Mouse (Mus musculus): Measurements from ENCODE around the gene Blm. TPM values are rescaled to one million over a fixed set of nuclear protein-coding genes. Genes with fewer than 3 reads are reported as not detected.

Gene Blm
- polyA plus RNA-seq, 1 experiment from 2014 or later: 12.8 TPM

GRCm38 (mm10) chr7:80421576-80421975 lies 113.3 kb downstream of the Blm start:
- Histone ChIP-seq H3K27me3 (replicated peaks; ENCODE audit: control insufficient read depth, insufficient read depth, low read length) (no peaks in the 10 kb centered on the region), H3K4me1 (ENCODE audit: control insufficient read depth, insufficient read depth, low read length) (peaks cover 6% of the 10 kb centered on the region; the same call in 1 of the 2 replicates), H3K9me3 (ENCODE audit: control insufficient read depth, low read length) (no peaks in the 10 kb centered on the region), H3K36me3 (ENCODE audit: control insufficient read depth, insufficient read depth, low read length) (no peaks in the 10 kb centered on the region), H3K4me3 (ENCODE audit: low read length) (no peak overlapping the region), H3K9ac (ENCODE audit: low read depth, low read length) (no peak overlapping the region), H3K4me2 (ENCODE audit: low read depth, low read length) (no peak overlapping the region), H3K27ac (ENCODE audit: low read length) (no peak overlapping the region)
- 91% methylated on average over 6 of the region's 6 CpGs for WGBS
- no peak for ATAC-seq

GRCm38 (mm10) chr7:80420586-80420985 lies 114.3 kb downstream of the Blm start:
- Histone ChIP-seq H3K4me1 (ENCODE audit: control insufficient read depth, insufficient read depth, low read length) (peaks cover 6% of the 10 kb centered on the region; the same call in 1 of the 2 replicates), H3K27me3 (replicated peaks; ENCODE audit: control insufficient read depth, insufficient read depth, low read length) (no peaks in the 10 kb centered on the region), H3K36me3 (ENCODE audit: control insufficient read depth, insufficient read depth, low read length) (no peaks in the 10 kb centered on the region), H3K9ac (ENCODE audit: low read depth, low read length) (no peak overlapping the region), H3K4me2 (ENCODE audit: low read depth, low read length) (no peak overlapping the region), H3K27ac (ENCODE audit: low read length) (no peak overlapping the region), H3K9me3 (ENCODE audit: control insufficient read depth, low read length) (no peaks in the 10 kb centered on the region), H3K4me3 (ENCODE audit: low read length) (no peak overlapping the region)
- ATAC-seq: no peak
- WGBS: 91% methylated on average over 4 of the region's 4 CpGs

GRCm38 (mm10) chr7:80419278-80419677 lies 115.6 kb downstream of the Blm start:
- H3K4me2 ChIP-seq (ENCODE audit: low read depth, low read length): no peak overlapping the region
- H3K27me3 ChIP-seq (replicated peaks; ENCODE audit: control insufficient read depth, insufficient read depth, low read length): no peaks in the 10 kb centered on the region
- no peak overlapping the region for H3K27ac ChIP-seq (ENCODE audit: low read length)
- ATAC-seq: no peak
- H3K4me3 ChIP-seq (ENCODE audit: low read length): no peak overlapping the region
- H3K36me3 ChIP-seq (ENCODE audit: control insufficient read depth, insufficient read depth, low read length): no peaks in the 10 kb centered on the region
- WGBS: 29% methylated on average over 3 of the region's 3 CpGs
- H3K9ac ChIP-seq (ENCODE audit: low read depth, low read length): no peak overlapping the region
- H3K4me1 ChIP-seq (ENCODE audit: control insufficient read depth, insufficient read depth, low read length): peaks cover 6% of the 10 kb centered on the region; the same call in 1 of the 2 replicates
- H3K9me3 ChIP-seq (ENCODE audit: control insufficient read depth, low read length): no peaks in the 10 kb centered on the region

DNA sequence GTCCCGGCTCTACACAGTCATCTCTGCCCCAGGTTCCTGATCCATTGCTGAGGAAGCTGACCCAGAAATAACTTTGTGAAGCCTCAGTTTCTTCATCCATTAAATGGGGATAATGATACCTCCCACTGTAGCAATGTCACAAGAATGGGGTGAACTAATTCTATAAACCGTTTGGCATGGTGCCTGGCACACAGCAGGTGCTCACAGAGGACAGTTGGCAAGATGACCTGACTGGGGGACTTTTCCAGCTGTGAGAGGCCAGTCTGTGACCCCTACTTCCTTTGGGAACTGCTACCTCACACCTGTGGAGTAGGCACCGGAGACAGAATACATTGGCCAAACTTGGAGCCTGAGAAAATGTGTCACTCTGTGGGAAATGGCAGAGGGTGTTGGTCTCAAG lies 116.9 kb downstream of the Blm start:
- 86% methylated on average over 3 of the region's 3 CpGs for WGBS
- H3K36me3 ChIP-seq (ENCODE audit: control insufficient read depth, insufficient read depth, low read length): no peaks in the 10 kb centered on the region
- H3K9me3 ChIP-seq (ENCODE audit: control insufficient read depth, low read length): no peaks in the 10 kb centered on the region
- H3K4me2 ChIP-seq (ENCODE audit: low read depth, low read length): no peak overlapping the region
- no peak overlapping the region for H3K9ac ChIP-seq (ENCODE audit: low read depth, low read length)
- no peak for ATAC-seq
- no peak overlapping the region for H3K27ac ChIP-seq (ENCODE audit: low read length)
- peaks cover 3% of the 10 kb centered on the region; the same call in 1 of the 2 replicates for H3K4me1 ChIP-seq (ENCODE audit: control insufficient read depth, insufficient read depth, low read length)
- no peaks in the 10 kb centered on the region for H3K27me3 ChIP-seq (replicated peaks; ENCODE audit: control insufficient read depth, insufficient read depth, low read length)
- no peak overlapping the region for H3K4me3 ChIP-seq (ENCODE audit: low read length)

DNA sequence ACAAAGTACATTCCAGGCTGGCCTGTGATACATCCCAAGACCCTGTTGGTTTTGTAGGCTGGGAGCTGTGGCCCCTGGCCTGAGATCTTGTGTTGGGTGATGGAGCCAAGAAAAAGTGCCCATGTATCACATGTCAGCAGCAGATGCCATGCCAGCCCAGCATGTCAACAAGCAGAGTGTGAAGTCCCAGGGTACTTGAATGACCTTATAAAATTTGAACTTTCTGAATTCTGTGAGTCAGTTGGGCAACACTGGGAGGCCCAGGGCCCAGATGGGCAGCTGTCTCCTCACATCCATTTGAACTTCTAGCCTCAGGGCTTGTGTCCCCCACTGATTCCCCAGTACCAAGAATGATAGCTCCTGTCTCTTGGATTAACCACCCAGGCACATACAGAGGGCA lies 117.3 kb downstream of the Blm start:
- H3K4me2 ChIP-seq (ENCODE audit: low read depth, low read length): no peak overlapping the region
- no peaks in the 10 kb centered on the region for H3K9me3 ChIP-seq (ENCODE audit: control insufficient read depth, low read length)
- H3K27me3 ChIP-seq (replicated peaks; ENCODE audit: control insufficient read depth, insufficient read depth, low read length): no peaks in the 10 kb centered on the region
- H3K36me3 ChIP-seq (ENCODE audit: control insufficient read depth, insufficient read depth, low read length): no peaks in the 10 kb centered on the region
- H3K4me1 ChIP-seq (ENCODE audit: control insufficient read depth, insufficient read depth, low read length): 0 out of 2 replicates have a peak, but pooled peaks cover under 1% of the 10 kb centered on the region
- no peak overlapping the region for H3K27ac ChIP-seq (ENCODE audit: low read length)
- no peak for ATAC-seq
- H3K4me3 ChIP-seq (ENCODE audit: low read length): no peak overlapping the region
- H3K9ac ChIP-seq (ENCODE audit: low read depth, low read length): no peak overlapping the region

GRCm38 (mm10) chr7:80416969-80417368 lies 118.0 kb downstream of the Blm start:
- Histone ChIP-seq H3K4me1 (ENCODE audit: control insufficient read depth, insufficient read depth, low read length) (no peaks in the 10 kb centered on the region), H3K4me3 (ENCODE audit: low read length) (no peak overlapping the region), H3K4me2 (ENCODE audit: low read depth, low read length) (no peak overlapping the region), H3K27ac (ENCODE audit: low read length) (no peak overlapping the region), H3K9ac (ENCODE audit: low read depth, low read length) (no peak overlapping the region), H3K9me3 (ENCODE audit: control insufficient read depth, low read length) (no peaks in the 10 kb centered on the region), H3K27me3 (replicated peaks; ENCODE audit: control insufficient read depth, insufficient read depth, low read length) (no peaks in the 10 kb centered on the region), H3K36me3 (ENCODE audit: control insufficient read depth, insufficient read depth, low read length) (no peaks in the 10 kb centered on the region)
- ATAC-seq: no peak
- WGBS: 80% methylated on average over 7 of the region's 7 CpGs

DNA sequence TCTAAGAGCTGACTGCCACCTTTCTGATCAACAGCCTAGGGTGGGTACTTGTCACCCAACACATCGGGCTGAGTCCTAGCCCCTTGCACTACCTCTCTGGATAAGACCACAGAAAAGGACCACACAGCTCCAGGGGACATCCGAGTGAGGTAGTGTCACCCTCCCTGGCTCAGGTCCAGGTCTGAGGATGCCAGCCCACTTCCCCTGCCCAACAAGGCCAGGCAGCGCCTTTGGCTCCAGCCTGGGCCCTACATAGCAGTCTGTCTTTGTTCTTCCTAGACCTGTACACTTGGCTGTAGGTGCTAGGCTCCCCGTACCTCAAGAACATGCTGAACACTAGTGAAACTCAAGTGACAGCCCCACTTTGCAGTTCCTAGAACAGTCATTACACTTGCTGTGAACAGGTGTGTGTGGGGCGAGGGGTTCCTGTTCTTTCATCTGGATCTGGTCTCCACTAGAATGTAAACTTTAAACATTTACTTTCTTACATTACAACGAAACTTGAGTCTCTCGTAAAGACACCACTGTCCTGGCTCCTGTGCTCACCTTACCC lies 120.5 kb downstream of the Blm start:
- H3K9ac ChIP-seq (ENCODE audit: low read depth, low read length): no peak overlapping the region
- ATAC-seq: no peak
- H3K27ac ChIP-seq (ENCODE audit: low read length): no peak overlapping the region
- no peak overlapping the region for H3K4me3 ChIP-seq (ENCODE audit: low read length)
- H3K4me1 ChIP-seq (ENCODE audit: control insufficient read depth, insufficient read depth, low read length): no peaks in the 10 kb centered on the region
- H3K9me3 ChIP-seq (ENCODE audit: control insufficient read depth, low read length): no peaks in the 10 kb centered on the region
- 71% methylated on average over 7 of the region's 7 CpGs for WGBS
- no peaks in the 10 kb centered on the region for H3K27me3 ChIP-seq (replicated peaks; ENCODE audit: control insufficient read depth, insufficient read depth, low read length)
- H3K4me2 ChIP-seq (ENCODE audit: low read depth, low read length): no peak overlapping the region
- no peaks in the 10 kb centered on the region for H3K36me3 ChIP-seq (ENCODE audit: control insufficient read depth, insufficient read depth, low read length)

DNA sequence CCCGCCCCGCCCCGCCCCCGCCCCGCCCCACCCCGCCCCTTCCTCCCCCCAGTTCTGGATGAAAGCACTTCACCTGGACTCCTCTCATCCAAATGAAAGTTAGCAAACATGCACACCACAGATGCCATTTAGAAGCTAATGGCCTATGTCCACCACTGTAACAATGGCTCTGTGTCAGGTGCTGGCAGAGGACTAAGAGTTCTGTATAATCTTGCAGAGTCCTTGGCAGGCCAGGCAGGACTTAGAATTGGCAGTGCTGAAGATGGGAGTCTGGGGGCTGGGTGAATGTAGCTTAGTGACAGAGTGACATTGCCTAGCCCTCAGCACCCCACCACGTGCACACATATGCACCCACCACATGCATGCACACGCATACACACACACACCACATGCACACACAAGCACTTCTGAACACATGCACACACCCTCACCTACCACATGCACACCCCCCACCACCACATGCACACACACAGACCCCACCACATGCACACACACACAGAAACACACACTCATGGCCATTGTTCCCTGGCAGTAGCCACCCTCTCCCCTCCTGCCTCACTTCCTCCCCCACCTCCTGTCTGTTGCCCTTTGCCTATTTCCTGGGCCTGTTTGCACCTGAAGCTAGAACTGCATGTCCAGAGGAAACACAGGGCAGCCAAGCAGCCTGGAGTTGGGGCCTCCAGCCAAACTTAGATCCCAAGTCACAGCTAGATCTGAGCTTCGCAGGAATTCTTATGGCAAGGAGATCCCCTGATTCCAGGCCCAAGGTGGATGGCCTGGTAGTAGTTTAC lies 121.2 kb downstream of the Blm start:
- no peak overlapping the region for H3K4me2 ChIP-seq (ENCODE audit: low read depth, low read length)
- H3K4me3 ChIP-seq (ENCODE audit: low read length): no peak overlapping the region
- H3K9me3 ChIP-seq (ENCODE audit: control insufficient read depth, low read length): no peaks in the 10 kb centered on the region
- no peaks in the 10 kb centered on the region for H3K4me1 ChIP-seq (ENCODE audit: control insufficient read depth, insufficient read depth, low read length)
- H3K9ac ChIP-seq (ENCODE audit: low read depth, low read length): no peak overlapping the region
- no peak for ATAC-seq
- 79% methylated on average over 9 of the region's 9 CpGs for WGBS
- H3K36me3 ChIP-seq (ENCODE audit: control insufficient read depth, insufficient read depth, low read length): no peaks in the 10 kb centered on the region
- no peak overlapping the region for H3K27ac ChIP-seq (ENCODE audit: low read length)
- no peaks in the 10 kb centered on the region for H3K27me3 ChIP-seq (replicated peaks; ENCODE audit: control insufficient read depth, insufficient read depth, low read length)

GRCm38 (mm10) chr7:80412781-80413180 lies 122.1 kb downstream of the Blm start:
- ATAC-seq: no peak
- Histone ChIP-seq H3K9me3 (ENCODE audit: control insufficient read depth, low read length) (no peaks in the 10 kb centered on the region), H3K27me3 (replicated peaks; ENCODE audit: control insufficient read depth, insufficient read depth, low read length) (no peaks in the 10 kb centered on the region), H3K36me3 (ENCODE audit: control insufficient read depth, insufficient read depth, low read length) (no peaks in the 10 kb centered on the region), H3K4me2 (ENCODE audit: low read depth, low read length) (no peak overlapping the region), H3K4me1 (ENCODE audit: control insufficient read depth, insufficient read depth, low read length) (peaks cover under 1% of the 10 kb centered on the region), H3K4me3 (ENCODE audit: low read length) (no peak overlapping the region), H3K9ac (ENCODE audit: low read depth, low read length) (no peak overlapping the region), H3K27ac (ENCODE audit: low read length) (no peak overlapping the region)
- 69% methylated on average over 5 of the region's 5 CpGs for WGBS

Measured in intestine, embryonic 16.5 days (tissue).